Mouse (Mus musculus) layer of hippocampus, postnatal 10 days (tissue): ENCODE results near the gene Gfer. TPM values are rescaled to one million over a fixed set of nuclear protein-coding genes. Genes with fewer than 3 reads are reported as not detected.
"Not testable (repeated sequence)": the region's sequence is repeated elsewhere in the genome, so short reads cannot be mapped to it uniquely, and the experiment has no call there.

ENCODE experiments used
- DNase-seq, 2 experiments: peaks; one replicate each; pipeline ENCODE4 v3.0.0; 2021; ENCODE audit warnings: low spot score in 2 of 2
- total RNA-seq, 2 experiments: library from RNA; stranded (reverse); gene quantifications; 2 replicates each; pipeline ENCODE4 v1.2.3; 2021

Gene Gfer
- total RNA-seq, 2 experiments from 2014 or later = 19.3 to 22.4 TPM

GRCm38 (mm10) chr17:24689251-24690081, 6.5 kb downstream of the Gfer start, which contains the start of gene Syngr3:
Syngr3 (minus strand) TSS chr17:24689955.
- peak; percentile 30 to 68 for DNase-seq

DNA sequence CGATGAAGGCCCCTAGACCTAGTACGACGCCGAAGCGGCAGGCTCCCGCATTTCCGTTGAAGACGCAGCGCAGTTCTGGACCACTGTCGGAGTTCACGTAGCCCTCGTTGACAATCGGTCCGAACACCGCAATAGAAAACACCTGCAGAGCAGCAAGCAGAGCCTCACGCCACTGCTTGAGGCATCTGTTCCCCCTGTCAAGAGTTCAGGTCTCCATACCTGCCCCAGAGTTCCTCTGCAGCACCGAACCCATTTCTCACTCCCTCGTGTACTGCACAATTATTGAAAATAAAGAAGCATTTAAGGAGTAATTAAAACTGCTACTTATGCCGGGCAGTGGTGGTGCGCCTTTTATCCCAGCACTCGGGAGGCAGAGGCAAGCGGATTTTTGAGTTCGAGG, 8.4 kb downstream of the Gfer start:
- no peak for DNase-seq

GRCm38 (mm10) chr17:24687146-24687595, 8.8 kb downstream of the Gfer start:
- no peak for DNase-seq

GRCm38 (mm10) chr17:24686514-24686913, 9.4 kb downstream of the Gfer start:
- no peak for DNase-seq

GRCm38 (mm10) chr17:24677500-24678080, 18.4 kb downstream of the Gfer start:
- DNase-seq = no peak

DNA sequence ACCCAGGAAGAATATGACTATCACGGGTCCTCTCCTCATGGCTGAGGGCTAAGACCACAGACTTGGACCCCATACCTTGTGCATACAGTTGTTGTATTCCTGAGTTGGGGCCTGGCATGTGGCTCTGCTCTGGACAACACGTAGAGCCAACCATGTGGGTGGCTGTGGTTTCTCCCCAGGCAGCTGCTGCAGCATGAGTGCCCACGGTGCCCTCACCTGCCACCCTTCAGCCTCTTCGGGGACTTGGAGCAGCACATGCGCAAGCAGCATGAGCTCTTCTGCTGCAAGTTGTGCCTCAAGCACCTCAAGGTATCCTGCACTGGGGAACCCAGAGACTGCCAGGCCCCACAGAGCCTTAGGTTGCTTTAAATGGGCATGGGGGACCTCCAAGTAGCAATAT, 19.1 kb downstream of the Gfer start:
- no peak for DNase-seq

GRCm38 (mm10) chr17:24676187-24676586, 19.8 kb downstream of the Gfer start:
- peak; percentile 80 to 81 for DNase-seq

- no peak for DNase-seq
These were observed 21.7 kb downstream of the Gfer start for GRCm38 (mm10) chr17:24674277-24674676.

DNA sequence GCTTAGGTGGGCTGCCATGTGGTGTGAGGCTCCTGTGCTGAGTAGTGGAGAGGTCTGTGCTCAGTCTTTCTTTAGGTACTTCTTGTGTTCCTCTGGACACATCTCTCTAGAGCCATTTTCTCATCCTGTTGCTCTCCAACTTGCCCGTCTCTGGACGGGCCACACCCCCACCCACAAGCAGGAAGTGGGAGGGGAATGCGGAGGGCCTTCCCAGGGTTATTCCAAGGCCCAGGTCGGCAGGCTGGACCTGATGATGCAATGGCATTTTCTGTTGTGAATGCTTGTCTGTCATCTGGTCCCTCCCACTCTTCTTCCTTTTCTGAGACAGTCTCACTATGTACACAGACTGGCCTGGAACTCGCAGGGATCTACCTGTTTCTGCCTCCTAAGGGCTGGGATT, 23.8 kb downstream of the Gfer start:
- DNase-seq = no peak

DNA sequence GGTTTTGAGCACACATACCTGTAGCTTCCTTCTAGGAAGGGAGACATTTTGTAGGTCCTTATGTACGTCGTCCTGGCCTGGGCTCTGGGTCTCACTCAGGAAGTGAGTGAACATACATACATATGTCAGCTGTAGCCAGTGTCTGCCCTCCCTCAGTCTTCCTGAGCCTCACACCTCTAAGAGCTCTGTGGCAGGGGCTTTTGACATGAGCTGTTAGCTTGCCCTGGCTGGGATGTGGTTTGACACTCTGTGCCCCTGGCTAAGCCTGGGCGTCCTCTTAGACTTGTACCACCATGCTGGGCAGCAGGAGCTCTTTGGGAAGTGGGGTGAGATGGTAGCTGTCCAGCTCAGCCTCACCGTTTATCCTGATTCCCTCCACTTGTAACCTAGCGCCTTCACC, 24.6 kb downstream of the Gfer start:
- no peak for DNase-seq

DNA sequence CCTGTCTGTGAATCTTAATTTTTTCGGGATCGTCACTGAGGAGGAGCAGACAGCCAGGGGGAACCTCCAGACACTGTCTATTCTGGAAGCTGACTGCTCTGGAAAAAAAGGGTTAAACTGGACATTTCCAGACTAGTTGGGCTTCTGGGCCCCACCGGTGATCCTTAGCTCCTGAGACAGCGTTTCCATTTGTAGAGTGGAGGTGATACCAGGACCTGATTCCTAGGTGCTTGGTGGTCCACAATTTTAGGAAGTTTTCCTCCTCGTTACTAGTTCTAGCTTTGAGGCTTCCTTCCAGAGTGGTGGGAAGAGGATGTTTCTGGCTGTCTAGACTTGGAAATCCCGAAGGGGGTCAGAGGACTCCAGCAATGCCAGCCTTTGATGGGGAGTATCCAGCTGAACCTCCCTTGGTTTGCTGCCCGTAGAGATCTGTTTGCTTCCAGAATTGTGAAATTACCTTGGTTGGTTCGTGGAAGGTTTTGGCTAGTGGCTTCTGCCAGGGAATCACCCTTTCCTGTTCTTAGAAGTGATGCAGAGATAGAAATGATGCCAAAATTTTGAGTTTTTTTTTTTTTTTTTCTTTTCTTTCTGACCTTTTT, 25.6 kb downstream of the Gfer start:
- no peak for DNase-seq

DNA sequence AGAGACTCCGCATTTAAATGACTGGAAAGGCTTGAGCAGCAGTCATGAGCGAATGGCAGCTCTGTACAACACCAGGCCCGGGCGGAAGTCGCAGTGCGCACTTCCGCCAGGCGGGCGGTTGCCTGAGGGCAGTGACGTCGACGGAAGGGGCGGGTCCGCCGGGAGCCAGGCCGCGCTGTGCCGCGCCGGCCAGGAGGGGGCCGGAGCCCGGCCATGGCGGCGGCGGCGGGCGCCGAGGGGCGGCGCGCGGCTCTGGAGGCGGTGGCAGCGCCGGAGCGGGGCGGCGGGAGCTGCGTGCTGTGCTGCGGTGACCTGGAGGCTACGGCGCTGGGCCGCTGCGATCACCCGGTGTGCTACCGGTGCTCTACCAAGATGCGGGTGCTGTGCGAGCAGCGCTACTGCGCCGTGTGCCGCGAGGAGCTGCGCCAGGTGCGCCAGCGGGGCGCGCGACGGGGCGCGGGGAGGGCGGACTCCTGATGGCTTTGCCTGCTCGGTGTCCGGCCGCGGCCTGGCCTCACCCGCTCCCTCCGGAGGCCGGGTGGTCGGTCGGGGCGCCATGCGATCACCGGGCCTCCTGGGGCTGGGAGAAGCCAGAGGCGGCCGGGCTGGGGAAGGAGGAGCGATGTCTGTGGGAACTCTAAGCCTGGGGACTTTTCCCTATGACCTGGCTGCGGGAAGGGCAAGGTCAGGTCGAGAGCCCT, 26.3 kb downstream of the Gfer start, which contains the start of gene Zfp598:
Gene Zfp598 (plus strand): TSS at position 143 of the 701 bp plus-strand sequence.
- peak; percentile 93 to 94 for DNase-seq

- not testable (repeated sequence) for DNase-seq
These were observed 26.8 kb downstream of the Gfer start for GRCm38 (mm10) chr17:24669214-24669544.

DNA sequence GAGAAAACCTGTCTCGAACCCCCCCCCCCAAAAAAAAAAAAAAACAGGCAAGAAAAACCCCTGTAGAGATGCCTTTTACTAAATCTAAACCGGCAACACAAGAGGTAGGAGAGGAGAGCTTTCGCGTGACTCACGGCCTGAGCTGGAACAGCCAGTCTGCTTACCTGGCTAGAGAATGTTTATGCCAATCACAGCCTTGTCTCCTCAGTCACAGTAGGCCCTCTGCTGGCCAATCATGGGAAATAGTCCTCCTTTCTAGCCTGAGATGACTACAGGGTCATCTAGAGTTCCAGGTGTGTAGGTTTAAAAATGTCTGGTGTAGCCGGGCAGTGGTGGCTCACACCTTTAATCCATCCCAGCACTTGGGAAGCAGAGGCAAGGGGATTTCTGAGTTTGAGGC, 28.5 kb downstream of the Gfer start:
- DNase-seq = peak in 1 of 2 experiments; percentile 59

- DNase-seq = not testable (repeated sequence)
These were observed 28.9 kb downstream of the Gfer start for GRCm38 (mm10) chr17:24667011-24667410.

DNA sequence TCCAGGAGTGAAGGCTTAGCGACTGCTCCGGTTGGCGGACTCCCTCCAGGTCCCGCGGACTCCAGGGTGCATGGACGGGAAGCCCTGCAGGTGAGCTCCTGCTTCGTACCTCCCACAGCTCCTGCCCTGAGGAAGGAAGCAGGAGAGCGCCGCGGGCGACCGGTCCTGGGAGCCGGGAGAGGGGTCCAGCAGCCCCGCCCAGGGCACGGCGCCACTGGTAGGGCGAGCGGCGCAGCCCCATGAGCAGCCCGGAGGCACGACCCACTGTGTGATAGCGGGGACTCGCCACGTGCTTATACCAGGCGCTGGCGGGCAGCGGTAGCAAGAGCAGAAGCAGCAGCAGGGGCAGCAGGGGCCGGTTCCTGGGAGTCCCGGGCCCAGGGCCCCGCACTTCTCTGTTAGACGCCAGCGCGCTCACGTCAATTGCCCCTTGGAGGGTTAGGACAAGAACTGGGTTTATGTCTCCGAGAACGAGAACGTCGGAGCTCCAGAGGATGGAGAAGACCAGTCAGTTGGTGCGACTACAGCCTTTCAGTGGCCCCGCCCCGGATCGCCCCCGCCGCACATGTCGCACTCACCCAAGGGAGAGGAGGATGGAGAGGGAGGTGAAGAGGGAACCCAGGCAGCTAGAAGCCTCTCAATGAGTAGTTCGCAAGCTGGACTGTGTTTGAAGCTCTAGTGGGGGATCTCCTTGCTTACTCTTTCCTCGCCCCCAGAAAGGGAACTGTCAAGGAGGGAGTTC, 37.8 kb downstream of the Gfer start, which contains the start of gene Npw:
Gene Npw (minus strand): TSS at position 441 of the 742 bp plus-strand sequence.
- no peak for DNase-seq

DNA sequence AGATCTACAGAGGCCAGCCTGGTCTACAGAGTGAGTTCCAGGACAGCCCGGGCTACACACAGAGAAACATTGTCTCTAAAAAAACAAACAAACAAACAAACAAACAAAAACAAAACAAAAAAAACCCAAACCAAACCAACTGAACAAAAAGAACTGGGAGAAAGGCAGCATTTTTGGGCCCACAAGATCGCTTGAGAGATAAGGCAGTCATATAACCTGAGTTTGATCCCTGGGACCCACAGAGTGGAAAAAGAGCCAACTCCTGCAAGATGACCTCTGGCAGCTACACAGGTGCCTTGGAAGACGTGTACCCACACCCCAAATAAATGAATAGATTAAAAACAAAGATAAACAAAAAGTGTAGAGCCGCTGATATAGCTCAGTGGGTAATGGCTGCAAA, 41.0 kb downstream of the Gfer start:
- DNase-seq = no peak

GRCm38 (mm10) chr17:24653967-24654710, 41.8 kb downstream of the Gfer start:
- DNase-seq = peak; percentile 69 to 77

GRCm38 (mm10) chr17:24651835-24652234, 44.1 kb downstream of the Gfer start:
- DNase-seq = no peak

GRCm38 (mm10) chr17:24650766-24651165, 45.2 kb downstream of the Gfer start:
- no peak for DNase-seq
